Mouse (Mus musculus) spleen, adult 2 months (tissue): ENCODE results near the gene Col4a3. TPM values are rescaled to one million over a fixed set of nuclear protein-coding genes. Genes with fewer than 3 reads are reported as not detected.

Source experiments
- DNase-seq, 2 experiments: peaks; one replicate each; pipeline versions ENCODE4 v3.0.0 to v3.0.0-alpha.2; 2012 to 2021; ENCODE audit warnings: low spot score in 2 of 2, low read depth in 1 of 2
- H3K27ac ChIP-seq: fragments of 200-500 bp; 2 replicates; pipeline ENCODE4 v1.5.1; 2012; ENCODE audit warnings: low read length, inconsistent platforms; ENCODE audit not compliant: insufficient read depth
- H3K27me3 ChIP-seq: fragments of 200-500 bp; 2 replicates; pipeline ENCODE4 v1.6.1; 2012; ENCODE audit warnings: mild to moderate bottlenecking, moderate library complexity, low read length, inconsistent platforms; ENCODE audit not compliant: control insufficient read depth, insufficient read depth
- H3K36me3 ChIP-seq: fragments of 200-500 bp; 2 replicates; pipeline ENCODE4 v1.6.1; 2012; ENCODE audit warnings: mild to moderate bottlenecking, low read length, inconsistent platforms; ENCODE audit not compliant: control insufficient read depth, insufficient read depth
- H3K4me1 ChIP-seq: fragments of 200-500 bp; 2 replicates; pipeline ENCODE4 v1.6.1; 2011; ENCODE audit warnings: inconsistent platforms; ENCODE audit not compliant: control insufficient read depth, insufficient read depth, insufficient read length
- H3K4me3 ChIP-seq: fragments of 200-500 bp; 2 replicates; pipeline ENCODE4 v1.5.1; 2011; ENCODE audit warnings: mild to moderate bottlenecking, inconsistent platforms; ENCODE audit not compliant: insufficient read depth, insufficient read length; ENCODE audit errors: extremely low read depth
- CTCF ChIP-seq: fragments of 200-500 bp; IDR thresholded peaks from 2 replicates; pipeline ENCODE4 v1.5.1; 2011; ENCODE audit warnings: mild to moderate bottlenecking, inconsistent platforms; ENCODE audit not compliant: insufficient read depth, insufficient read length, insufficient replicate concordance; ENCODE audit errors: extremely low read depth
- POLR2A ChIP-seq: fragments of 200-500 bp; IDR thresholded peaks from 2 replicates; pipeline ENCODE4 v1.6.1; 2011; ENCODE audit warnings: low read depth, low read length, inconsistent platforms
- WGBS: fragments of 180-500 bp; shearing (Covaris S2); methylation state at CpG from one replicate; pipeline ENCODE4 v1.1.7; 2018; 5-methylcytosine and 5-hydroxymethylcytosine counted together
- polyA plus RNA-seq: library from polyadenylated mRNA; depleted of rRNA; stranded (reverse); fragments of >200 nt; gene quantifications from 2 replicates; pipeline ENCODE4 v1.2.3, GENCODE M21; 2012

Col4a3 gene
- polyA plus RNA-seq, 1 experiment: 0.04 TPM

DNA sequence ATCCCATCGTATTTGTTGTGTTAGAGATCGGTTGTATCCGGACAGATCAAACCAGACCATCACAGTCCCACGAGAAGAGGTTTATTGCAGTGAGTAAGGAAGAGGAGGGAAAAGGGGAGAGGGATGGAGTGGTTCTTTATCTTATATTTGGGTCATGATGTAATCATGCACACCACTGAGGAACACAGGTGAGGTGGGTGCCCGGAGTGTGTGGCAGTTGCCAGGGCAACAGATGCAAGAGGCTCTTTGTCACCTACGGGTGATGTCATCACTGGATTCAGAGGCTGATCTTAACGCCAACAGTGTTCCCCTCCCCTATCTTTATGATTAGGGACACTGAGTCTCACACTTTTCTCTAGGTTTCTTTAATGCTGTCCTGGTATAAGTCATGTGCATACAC, 18.6 kb downstream of the Col4a3 start:
- no peak for DNase-seq
- Histone ChIP-seq H3K27ac (no peak overlapping the region), H3K4me3 (no peak overlapping the region), H3K4me1 (no peaks in the 10 kb centered on the region), H3K36me3 (no peaks in the 10 kb centered on the region), H3K27me3 (no peaks in the 10 kb centered on the region)
- WGBS: 86% methylated on average over 7 of the region's 7 CpGs
- TF ChIP-seq POLR2A (no peak), CTCF (no peak)

DNA sequence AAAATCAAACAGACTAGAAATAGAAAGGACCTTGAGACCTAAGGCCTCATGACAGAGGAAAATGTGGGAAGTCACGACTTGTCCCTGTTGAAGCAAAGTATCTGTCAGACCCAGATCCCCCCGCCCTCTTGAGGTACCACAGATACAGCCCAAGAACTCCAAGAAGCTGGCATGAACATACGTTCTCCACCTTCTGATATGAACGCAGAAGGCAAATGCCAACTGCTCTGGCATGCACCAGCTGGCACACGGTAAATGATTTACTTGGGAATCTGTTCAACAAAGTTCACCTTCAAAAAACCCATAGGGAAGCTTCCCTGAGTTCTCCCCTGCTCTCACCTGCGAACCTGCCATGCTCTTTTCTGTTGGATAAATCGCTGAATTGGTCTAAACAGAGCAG, 19.1 kb downstream of the Col4a3 start:
- WGBS: 83% methylated on average over 7 of the region's 7 CpGs

DNA sequence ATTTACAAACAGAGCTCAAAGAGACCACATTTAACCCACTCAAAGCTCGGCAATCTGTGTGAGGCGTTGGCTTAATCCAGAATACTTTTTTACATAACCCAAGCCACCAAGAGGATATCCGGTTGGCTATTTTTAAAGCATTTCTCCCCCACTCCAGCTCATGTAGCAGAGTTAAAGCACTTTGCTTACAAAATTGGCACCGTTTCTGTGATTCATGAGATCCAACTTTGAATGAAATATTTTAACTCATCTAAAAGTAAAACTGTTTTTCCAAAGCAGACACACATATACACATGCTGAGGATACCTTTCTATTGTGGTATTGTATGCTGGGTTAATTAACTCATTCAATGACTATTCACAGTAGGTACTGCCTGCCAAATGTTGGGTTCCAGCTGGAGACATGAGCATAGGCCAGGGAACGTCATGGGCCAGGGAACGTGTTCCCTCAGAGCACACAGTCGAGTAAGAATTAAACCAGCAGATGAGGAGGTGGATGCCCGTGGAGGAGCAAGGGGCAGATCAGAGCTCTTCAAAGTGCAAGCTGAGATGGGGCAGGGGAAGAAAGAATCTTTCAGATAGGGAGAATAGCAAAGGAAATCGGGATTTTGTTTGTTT, 22.0 kb downstream of the Col4a3 start:
- no peak overlapping the region for H3K4me3 ChIP-seq
- no peak for DNase-seq
- 67% methylated on average over 9 of the region's 9 CpGs for WGBS
- H3K27ac ChIP-seq: no peak overlapping the region
- TF ChIP-seq POLR2A: no peak
- TF ChIP-seq CTCF: no peak
- H3K27me3 ChIP-seq: no peaks in the 10 kb centered on the region
- H3K4me1 ChIP-seq: no peaks in the 10 kb centered on the region
- H3K36me3 ChIP-seq: no peaks in the 10 kb centered on the region

More for the DNA sequence above, 19.1 kb downstream of the Col4a3 start:
- TF ChIP-seq POLR2A (no peak), CTCF (no peak)
- H3K27ac ChIP-seq: no peak overlapping the region
- H3K4me1 ChIP-seq: no peaks in the 10 kb centered on the region
- H3K27me3 ChIP-seq: no peaks in the 10 kb centered on the region
- no peak overlapping the region for H3K4me3 ChIP-seq
- no peak for DNase-seq
- no peaks in the 10 kb centered on the region for H3K36me3 ChIP-seq

DNA sequence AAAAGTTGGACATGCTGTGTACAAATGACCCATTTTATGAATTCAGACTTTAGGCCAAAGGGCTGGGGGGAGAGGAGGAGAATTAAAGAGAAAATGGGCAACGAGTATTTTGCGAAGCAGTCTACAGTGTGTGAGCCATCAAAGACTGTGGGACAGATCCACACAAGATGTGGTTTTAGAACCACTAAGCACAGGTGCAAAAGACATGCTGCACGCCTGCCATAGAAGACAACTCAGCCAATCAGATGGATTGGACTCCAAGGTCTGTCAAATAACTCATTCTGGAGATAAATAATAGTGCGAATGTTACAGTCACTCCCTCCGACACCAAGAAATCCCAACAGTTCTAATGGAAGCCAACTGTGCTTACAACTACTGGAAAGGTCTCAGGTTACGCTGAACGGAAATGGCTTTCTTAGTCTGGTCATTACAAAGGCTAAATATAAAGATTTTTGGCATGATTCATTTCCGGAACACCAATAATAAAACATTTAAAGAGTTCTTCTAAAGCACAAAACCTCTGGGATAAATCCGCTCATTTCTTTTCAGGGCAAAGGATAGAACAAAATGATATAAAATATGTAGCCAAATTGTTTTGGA, 25.4 kb downstream of the Col4a3 start:
- 81% methylated on average over 9 of the region's 9 CpGs for WGBS
- no peak for DNase-seq
- no peaks in the 10 kb centered on the region for H3K4me1 ChIP-seq

DNA sequence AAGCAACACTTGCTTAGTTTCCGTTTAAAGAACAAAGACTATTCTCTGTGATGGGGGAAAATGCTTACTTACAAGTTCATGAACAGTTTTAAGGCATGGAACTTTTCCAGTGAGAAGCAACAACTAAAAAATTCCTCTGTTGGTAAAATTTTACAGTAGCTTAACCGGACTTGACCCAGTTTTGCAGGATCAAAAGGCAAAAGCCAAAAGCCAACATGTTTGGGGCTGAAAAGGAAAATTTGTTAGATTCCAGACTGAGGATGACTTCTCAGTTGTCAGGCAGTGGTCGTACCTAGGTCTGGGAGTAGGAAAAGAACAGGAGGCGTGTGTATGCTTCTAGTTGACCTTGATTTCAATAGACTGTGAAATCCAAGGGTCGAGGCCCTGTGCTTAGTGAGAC, 31.3 kb downstream of the Col4a3 start:
- TF ChIP-seq POLR2A (no peak), CTCF (no peak)
- H3K4me1 ChIP-seq: no peaks in the 10 kb centered on the region
- H3K27ac ChIP-seq: no peak overlapping the region
- H3K4me3 ChIP-seq: no peak overlapping the region
- WGBS: 76% methylated on average over 5 of the region's 5 CpGs
- H3K36me3 ChIP-seq: no peaks in the 10 kb centered on the region
- no peak for DNase-seq
- no peaks in the 10 kb centered on the region for H3K27me3 ChIP-seq

More for the DNA sequence above, 25.4 kb downstream of the Col4a3 start:
- H3K27me3 ChIP-seq: no peaks in the 10 kb centered on the region
- H3K27ac ChIP-seq: no peak overlapping the region
- H3K4me3 ChIP-seq: no peak overlapping the region
- no peak for TF ChIP-seq CTCF
- TF ChIP-seq POLR2A: no peak
- no peaks in the 10 kb centered on the region for H3K36me3 ChIP-seq

DNA sequence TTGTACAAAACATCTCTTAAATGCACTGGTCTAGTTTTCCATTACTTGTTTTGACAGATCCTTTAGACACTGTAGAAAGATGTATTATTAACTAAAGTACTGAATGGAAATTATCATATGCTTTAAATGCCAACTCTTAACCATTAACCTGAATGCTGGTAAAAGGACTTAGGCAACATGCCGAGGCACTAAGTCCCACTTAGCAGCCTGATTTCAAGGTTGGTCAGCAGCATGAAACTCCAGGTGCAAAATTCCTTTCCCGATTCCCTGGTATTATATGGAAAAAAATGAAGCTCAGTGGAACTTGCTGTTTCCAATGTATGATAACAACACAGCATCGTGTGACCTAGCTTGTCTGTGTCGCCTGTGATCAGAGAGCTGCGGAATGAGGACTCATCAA, 31.9 kb downstream of the Col4a3 start:
- DNase-seq: no peak

DNA sequence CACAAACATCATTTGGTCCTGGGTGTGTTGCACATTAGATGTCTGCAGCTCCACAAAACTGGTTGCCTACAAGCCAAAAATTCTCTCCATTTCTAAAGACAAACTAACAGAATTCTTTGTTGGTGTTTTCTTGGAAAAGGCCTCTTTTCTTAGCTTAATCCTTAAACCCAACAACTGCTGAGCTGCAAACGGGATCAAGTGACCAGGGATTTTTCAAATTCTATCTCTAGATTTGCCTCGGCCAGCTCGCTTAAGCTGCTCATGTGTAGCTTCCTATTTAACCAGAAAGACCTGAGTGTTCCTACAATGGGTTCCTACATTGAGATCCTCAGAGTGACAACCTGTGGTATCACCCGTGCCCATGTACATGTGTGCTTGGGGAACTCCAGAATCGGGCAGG, 33.3 kb downstream of the Col4a3 start:
- DNase-seq: no peak
- no peaks in the 10 kb centered on the region for H3K27me3 ChIP-seq
- H3K4me1 ChIP-seq: no peaks in the 10 kb centered on the region
- H3K27ac ChIP-seq: no peak overlapping the region
- no peak overlapping the region for H3K4me3 ChIP-seq
- no peak for TF ChIP-seq POLR2A
- no peak for TF ChIP-seq CTCF
- 92% methylated on average over 5 of the region's 5 CpGs for WGBS
- H3K36me3 ChIP-seq: no peaks in the 10 kb centered on the region

More for the DNA sequence above, 31.9 kb downstream of the Col4a3 start:
- no peak overlapping the region for H3K4me3 ChIP-seq
- no peaks in the 10 kb centered on the region for H3K4me1 ChIP-seq
- H3K27ac ChIP-seq: no peak overlapping the region
- 75% methylated on average over 5 of the region's 5 CpGs for WGBS
- H3K36me3 ChIP-seq: no peaks in the 10 kb centered on the region
- TF ChIP-seq POLR2A (no peak), CTCF (no peak)
- no peaks in the 10 kb centered on the region for H3K27me3 ChIP-seq
